Mouse (Mus musculus) urinary bladder, postnatal 14 days (tissue): ENCODE results near the gene C2cd5.
"Not testable (repeated sequence)": the region's sequence is repeated elsewhere in the genome, so short reads cannot be mapped to it uniquely, and the experiment has no call there.

Experiments
- DNase-seq: peaks from one replicate; pipeline ENCODE4 v3.0.0; 2021; ENCODE audit warnings: low spot score

C2cd5 gene

DNA sequence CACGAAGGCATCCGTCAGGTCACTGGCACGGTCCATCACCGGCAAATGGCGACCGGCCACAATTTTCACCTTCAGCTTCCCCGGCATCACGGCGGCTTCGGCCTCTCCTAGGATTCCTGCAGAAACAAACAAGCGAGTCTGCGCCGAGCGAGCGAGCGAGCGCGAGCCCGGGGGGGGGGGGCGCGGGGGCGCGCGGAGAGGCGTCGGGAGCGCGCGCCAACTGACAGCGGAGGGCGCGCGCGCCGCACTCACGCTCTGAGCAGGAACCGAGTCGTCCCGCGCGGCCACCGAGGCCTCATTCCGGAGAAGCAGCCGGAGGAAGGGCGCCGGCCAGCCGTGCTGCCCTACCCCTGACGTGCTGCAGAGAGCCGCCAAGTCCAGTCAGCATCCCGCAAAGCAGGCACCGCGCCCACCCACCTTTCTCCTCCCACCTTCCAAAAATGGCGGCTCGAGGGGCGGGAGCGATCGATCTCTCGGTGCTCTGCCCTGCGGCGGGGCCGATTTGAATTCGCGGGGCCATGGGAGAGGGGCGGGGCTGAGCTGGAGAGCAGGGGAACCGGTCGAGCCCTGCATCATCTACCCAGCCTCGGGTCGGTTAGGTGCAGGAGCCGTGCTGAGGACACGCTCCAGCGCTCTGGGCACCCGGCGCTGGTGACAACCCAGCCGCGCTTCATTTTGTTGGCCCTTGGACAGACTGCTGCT is at the start of gene C2cd5:
Gene C2cd5 (minus strand): TSS at position 461 of the 702 bp plus-strand sequence.
- DNase-seq = peak; percentile 98

DNA sequence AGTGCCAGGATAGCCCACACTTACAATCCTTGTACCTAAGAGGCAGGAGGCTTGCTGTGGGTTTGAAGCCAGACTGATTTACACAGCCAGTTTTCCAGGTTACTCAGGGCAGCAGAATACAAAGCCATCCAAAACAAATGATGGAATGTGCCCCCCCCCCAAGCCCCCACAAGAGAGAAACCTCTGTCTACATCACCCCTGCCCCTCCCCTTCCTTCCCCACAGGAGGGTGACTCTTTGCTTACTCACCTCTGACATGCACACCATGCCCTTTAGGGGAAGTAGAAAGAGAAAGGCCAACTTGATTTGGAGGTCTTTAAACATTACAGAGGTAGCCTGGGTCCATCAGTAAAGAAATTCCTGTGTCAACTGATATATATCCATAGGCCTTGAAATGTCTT is 48.9 kb upstream of the C2cd5 start:
- no peak for DNase-seq

DNA sequence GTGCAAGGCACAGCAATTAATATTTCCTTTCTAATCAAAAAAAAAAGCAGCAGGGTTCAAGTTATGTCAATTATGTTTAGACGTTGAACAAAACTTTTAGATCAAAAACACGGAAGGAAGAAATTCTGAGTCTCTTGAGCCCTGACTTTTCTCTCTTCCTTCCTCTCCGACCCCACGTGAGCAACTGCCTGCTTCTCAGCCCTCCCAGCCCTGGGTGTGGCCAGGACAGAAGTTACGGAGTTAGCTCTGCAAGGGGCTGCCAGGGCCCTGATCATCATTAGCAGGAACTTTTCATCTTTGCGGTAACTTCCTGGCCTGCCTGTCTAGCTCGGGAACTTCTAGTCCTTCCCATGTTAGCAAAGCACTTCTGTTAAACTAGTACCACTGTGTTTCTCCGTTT is 46.8 kb upstream of the C2cd5 start:
- no peak for DNase-seq

DNA sequence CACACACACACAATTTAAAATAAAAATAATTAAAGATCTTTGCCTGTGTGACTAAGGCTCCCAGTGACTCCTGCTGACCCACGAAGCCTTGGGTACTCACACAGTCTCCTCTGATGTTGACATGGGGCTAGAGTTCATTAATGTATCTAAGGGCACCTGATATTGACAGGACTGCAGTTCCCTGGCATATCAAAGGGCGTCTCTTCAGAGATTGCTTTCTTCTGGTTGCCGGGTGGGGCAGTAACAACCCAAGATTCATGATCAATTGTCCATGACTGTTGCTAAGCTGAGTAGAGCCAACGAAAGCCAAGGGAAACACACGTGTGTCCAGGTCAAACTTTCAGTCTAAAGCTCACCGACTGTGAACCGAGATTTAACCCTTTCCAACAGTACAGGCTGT is 45.1 kb upstream of the C2cd5 start:
- DNase-seq = no peak

DNA sequence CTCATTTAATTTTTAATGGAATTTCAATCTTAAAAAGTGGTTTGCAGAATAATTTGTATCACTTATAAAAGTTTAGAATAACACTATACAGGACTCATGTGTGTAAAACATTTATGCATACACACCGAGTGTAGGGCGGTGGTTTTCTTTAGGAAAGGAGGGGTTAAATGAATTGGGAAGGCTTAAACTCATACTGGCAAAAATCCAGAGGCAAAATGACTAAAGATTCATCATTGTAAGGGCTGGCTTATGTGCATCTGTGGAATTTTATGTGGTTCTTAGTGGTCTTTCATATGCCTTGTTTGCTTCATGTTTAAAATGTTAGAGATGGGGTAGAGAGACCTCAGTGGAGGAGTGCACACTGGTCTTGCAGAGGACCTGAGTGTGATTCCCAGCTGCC is 44.6 kb upstream of the C2cd5 start:
- no peak for DNase-seq

DNA sequence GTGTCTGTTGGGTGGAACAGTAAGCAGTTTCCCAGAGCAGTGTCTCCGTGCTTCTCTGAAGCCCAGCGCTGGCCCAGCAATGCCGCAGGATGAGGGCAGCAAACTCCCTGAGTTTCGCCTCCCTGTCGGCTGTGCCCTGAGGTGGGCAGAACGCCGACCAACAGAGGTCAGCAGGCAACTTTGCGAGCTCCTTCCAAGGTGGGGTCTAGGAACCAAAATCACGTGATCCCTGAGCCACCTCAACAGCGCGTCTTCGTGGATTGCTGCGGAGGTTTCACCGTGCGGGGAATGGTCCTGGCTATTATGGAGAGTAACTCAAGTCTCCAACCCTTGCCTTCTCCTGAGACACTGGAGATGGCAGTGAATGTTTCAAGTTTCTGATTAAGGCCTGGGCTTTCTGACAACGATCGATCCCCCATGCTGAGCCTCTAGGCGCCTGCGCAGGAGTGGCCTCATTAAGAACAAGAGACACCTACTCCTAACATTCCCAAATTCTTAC is 43.9 kb upstream of the C2cd5 start:
- DNase-seq = no peak

DNA sequence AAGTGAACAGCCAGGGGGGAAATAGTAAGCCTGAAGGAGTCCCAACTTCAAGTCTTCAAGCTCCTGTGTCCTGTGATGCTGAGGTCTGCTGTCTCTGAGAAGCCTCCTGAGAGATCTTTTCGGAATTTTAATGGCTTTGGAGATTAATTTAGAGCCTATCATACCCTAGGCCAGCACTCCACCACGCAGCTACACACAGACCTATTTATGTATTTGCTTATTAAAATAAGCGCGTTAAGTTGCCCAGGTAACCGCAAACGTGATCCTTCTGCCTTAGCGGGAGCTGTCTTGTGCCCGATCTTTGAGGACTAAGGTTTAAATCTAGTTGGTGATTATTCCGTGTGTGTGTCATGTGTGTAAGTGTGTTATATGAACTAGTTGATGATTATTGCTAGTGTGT is 43.4 kb upstream of the C2cd5 start:
- no peak for DNase-seq

DNA sequence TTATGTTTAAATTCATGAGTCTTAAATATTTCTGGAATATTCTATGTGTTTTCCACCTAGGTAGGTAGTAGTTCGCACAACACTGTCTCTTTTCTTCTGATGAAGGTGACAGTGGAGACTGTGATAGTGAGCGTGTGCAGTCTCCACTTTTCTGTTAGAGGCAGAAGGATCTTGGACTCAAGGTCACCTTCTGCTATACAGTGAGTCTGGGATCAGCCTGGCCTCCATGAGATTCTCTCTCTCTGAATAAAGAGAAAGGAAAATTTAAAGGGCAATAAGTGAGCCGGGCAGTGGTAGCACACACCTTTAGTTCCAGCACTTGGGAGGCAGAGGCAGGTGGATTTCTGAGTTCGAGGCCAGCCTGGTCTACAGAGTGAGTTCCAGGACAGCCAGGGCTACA is 42.9 kb upstream of the C2cd5 start:
- DNase-seq = no peak

DNA sequence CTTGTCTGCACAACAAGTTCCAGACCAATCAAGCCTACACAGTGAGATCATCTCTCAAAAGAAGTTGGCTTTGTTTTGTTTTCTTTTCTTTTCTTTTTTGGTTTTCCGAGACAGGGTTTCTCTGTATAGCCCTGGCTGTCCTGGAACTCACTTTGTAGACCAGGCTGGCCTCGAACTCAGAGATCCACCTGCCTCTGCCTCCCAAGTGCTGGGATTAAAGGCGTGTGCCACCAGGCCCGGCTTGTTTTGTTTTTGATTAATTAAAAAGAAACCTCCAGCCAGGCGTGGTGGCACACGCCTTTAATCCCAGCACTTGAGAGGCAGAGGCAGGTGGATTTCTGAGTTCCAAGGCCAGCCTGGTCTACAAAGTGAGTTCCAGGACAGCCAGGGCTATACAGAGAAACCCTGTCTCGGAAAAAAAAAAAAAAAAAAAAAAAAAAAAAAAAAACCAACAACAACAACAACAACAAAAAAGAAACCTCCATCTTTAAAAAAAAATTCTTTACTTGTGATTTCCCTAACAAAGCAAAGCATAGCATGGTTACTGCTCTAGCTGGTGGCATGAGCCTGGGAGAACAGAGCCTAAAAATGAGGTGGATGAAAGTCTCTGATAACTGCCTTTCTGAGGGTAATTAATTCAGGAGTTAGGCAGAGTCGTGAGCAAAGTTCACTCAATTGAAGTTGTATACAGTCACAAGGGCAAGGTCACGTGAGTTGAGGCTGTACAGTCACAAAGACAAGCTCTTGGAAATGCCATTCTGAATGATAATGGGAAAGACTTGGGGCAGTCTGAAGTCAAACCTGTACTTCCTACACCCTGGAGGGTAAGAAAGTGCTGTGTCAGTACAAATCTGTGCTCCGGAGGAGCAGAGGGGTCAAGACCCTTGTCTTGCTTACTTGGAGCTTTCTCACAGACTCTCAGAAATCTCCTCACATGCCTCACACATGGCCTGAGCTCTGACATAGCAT is 42.0 kb upstream of the C2cd5 start:
- DNase-seq = not testable (repeated sequence)

DNA sequence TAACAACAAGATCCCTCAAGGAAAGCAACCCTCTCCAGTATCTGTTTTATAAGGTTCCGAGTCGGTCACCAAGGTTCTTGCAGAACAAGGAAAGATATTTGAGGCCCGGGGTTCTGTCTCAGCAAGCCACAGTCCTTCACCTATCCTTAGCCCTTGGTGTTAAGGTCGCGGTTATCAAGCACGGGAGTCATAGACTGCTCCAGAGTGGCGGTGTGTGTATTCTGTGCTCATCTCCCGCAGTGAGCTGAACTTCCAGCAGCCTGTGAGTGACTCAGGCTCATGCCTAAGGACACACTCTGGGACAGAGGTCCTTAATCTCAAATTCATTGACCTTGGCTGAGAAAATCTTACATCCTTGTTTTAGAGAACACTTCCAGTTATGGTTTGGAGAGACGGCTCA is 40.9 kb upstream of the C2cd5 start:
- no peak for DNase-seq

DNA sequence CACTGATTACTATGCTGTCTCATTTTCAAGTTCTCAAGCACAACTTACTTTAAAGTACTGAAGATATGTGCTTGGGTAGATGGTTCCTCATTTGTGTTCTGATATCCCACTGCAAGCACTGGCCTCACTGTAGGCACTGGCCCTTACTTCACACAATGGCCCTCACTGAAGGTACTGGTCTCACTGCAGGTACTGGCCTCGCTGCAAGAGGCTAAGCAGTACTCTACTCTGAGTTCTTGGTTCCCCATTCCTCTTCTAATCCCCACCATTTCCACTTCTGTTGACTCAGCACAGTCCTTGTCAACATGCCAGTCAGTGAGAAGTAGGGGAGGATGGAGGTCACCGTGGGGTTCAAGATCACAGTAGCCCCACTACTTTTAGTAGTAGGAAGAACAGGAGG is 39.5 kb upstream of the C2cd5 start:
- DNase-seq = no peak

DNA sequence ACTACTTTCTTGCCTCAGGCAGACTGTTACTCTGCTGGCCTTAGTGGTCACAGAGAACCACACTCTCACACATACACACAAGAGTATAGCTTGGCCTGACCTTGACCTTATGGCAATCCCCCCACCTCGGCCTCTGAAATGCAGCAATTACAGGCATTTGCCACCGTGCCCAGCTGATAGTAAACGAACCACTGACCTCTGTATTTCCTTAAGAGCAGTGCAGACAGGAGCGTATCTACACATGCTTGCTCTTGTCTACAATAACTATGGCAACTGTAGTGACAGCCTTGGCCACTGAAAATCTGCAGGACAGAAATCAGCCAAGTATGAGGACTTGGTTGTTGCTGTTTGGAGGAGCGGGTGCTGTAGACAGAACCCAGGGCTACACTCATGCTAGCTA is 37.4 kb upstream of the C2cd5 start:
- no peak for DNase-seq

DNA sequence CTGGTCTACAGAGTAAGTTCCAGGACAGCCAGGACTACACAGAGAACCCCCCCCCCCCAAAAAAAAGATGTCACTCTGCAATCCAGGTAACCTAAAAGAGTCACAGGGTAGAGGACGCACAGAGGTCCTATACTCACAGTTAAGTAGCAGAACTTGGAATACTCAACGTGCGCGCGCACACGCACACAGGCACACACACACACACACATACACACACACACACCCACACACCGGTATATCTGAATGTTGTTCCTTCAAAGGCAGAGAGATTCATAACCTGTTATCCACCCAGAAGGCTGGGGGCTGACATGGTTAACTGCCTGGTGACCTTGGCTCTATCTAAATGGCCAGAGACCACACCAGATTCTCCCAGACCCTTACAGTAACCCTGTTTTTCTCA is 36.7 kb upstream of the C2cd5 start:
- no peak for DNase-seq

DNA sequence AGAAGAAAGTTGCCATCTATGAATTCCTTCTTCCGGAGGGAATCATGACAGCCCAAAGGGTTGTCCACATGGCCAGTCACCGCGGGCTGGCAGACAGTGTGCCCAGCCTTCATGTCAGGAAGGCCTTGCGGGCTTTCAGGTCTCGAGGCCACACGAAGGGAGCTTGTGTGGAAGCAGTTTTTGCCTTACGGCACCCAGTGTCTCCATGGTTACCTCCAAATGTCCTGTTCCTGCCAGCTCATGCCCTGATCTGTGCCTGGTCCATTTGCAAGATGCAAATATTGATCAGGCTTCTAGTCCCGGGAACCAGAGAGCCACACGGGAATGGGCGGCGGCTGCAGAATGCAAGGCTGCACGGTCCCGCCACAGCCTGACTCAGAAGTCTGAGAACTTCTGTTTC is 35.2 kb upstream of the C2cd5 start:
- DNase-seq = no peak

DNA sequence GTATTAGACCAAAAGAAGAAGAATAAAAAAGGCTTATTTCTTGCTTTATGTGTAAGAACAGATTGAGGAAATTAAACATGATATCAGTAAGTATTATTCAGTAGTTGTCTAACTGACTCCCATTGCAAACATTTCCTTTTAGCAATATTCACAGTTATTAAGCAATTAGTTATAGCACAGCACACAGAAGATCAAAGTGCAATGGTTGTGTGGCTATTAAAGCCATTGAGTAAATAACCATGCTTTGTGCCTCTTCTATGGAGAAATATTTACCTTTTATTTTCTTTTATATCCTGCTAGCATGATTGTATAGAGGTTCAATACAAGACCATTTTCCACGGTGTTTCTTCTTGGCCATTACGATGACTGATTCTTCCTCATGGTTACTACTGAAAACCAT is 33.2 kb upstream of the C2cd5 start:
- DNase-seq = no peak

DNA sequence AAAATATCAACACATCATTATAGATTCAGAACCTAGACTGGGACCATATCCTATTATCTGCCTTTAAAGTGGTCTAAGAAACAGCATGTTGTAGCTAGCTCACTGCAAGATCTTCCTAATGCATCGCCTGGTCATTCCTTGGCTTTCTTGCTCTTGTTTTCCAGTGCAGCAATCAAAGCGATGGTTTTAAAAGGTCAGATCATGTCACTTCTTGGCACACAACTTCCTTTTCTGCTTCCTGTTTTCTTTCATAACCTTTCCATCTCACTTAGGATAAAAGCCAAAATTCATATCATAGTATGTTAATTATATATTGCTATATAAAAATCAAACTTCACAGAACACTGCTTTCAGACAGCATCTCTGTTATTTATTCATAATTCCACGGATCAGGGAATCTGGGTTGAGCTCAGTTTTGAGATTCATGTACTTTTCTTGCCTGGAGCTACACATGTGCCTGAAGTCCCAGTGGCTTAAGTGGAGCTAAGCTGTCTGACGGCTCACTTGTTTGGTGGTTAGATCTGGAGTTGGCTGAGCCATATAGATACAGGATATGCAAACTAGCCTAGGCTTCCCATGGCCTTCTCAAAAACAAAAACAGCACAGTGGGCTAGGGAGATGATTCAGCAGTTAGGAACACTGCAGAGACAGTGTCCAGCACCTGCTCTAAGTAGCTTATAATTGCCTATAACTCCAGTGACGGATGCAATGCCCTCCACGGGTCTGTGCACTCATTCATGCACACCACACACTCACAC is 32.1 kb upstream of the C2cd5 start:
- DNase-seq = no peak

DNA sequence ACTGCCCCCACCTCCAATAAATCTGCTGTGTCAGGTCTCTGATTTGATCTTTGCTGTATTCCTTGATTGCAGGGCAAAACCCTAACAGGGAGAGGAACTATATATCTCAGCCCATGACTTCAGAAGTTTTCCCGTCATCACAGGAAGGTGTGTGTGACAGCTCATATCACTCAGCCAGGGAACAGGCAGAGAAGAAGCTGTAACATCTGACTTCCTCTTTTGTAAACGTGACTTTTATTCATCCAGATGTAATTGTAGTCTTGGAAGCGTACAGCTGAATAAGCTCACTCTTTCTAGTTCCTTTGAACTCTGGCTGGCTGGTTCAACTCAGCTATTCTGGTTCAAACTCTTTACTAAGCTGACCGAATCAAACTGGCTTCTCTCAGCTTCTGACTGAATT is 30.5 kb upstream of the C2cd5 start:
- DNase-seq = no peak

DNA sequence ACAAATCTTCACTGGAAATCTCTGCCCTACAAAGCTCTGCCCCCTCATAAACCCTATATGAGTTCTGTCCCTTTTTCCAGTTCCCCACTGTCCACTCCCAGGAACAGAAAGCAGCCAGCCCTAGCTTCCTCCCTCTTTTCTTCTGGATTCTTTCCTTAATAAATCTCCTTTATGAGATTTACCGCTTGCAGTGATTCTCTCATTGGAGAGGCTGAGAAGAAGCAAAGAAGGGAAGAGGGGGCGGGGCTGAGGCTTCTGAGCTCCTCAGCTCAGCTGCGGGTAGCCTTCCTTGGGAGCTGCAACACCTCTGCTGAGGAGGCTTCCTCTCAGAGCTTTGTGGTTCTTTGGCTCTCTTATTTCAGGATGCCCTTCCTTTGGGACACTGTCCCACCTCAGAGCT is 30.0 kb upstream of the C2cd5 start:
- no peak for DNase-seq

DNA sequence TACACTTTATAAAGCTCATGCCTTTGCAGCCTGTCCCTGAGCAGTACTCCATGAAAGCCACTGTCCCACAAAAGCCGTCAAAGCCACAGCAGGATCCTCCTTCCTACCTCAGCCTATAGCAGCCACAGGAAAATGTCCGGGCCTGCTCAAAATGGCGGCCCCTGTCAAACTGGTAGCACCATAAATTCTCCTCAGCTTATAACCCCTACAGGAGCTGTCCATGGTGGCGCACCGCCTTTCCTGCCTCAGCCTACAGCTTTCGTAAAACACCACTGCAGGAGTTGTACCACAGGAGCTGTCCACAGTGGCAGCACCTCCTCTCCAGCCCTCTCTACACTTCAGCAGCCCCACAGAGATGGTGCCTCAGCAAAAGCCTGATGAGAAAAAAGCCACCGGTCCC is 29.5 kb upstream of the C2cd5 start:
- no peak for DNase-seq

DNA sequence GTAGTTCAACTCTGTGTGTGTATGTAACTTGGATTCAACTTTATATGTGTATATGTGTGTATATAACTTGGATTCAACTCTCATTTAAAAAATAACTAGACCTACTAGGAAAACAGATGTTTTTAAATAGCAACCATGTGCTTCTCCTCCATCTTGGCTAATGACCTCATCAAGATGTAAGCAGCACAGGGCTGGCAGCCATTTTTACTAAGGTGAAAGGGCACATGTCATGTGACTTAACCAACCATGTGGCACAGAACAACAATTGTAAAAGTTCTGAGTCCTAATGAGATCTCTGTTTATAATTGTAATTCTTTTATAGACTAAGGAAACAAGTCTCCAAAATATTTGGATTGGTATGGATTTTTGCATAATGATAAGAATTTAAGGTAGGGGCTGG is 25.8 kb upstream of the C2cd5 start:
- DNase-seq = no peak

DNA sequence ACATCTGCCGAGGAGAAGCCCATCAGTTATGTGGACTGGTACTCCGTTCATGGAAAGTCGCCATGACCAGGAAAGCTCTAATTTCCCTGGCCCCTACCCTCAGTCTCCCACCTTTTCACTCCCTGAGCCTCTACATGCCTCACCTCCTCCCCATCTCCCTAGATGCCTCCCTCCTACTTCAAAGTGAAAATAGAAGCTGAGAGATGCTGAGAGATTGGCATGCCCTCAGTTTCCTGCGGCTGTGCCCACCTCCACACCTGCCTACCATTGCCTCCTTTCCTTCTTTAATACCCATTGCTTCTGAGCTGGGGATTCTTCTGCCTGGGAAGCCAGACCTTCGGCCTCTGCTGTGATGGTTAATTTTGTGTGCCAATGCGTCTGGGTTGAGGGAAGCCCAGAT is 19.4 kb upstream of the C2cd5 start:
- DNase-seq = no peak

DNA sequence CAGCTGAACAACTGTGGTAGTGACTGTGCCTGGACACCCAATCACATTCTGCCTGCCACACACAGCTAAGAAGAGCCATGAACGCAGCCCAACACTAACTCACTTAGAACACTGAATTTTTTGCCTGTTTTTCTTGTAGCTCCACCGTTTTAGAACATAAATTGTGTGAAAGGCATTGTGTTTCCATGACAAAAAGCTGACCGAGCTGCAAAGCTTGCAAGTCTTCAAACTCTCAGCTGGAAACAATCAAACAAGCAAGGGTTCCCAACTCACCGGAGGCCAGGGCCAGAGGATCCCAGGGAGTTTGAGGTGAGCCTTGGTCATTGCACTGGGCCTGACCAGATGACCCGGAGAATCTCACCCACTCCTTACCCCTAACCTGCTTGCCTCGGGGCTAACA is 16.8 kb upstream of the C2cd5 start:
- DNase-seq = no peak

DNA sequence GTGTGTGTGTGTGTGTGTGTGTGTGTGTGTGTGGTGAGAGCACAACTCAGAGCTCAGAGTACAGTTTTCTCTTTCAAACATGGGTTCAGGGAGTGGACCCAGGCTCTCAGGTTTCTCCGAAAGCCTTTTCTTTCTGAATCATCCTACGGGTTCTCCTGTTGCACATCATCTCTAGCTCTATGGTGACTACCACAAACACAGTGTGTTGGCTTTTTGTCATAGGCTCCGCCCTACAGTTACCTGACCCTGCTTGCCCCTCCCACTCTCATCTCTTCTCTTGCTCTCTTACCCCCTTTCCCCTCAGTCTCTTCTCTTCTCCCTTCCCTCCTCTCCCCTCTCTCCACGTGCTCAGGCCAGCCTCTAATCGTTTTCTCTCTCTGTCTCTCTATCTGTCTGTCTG is 15.6 kb upstream of the C2cd5 start:
- no peak for DNase-seq
